In the genomic region with DNA sequence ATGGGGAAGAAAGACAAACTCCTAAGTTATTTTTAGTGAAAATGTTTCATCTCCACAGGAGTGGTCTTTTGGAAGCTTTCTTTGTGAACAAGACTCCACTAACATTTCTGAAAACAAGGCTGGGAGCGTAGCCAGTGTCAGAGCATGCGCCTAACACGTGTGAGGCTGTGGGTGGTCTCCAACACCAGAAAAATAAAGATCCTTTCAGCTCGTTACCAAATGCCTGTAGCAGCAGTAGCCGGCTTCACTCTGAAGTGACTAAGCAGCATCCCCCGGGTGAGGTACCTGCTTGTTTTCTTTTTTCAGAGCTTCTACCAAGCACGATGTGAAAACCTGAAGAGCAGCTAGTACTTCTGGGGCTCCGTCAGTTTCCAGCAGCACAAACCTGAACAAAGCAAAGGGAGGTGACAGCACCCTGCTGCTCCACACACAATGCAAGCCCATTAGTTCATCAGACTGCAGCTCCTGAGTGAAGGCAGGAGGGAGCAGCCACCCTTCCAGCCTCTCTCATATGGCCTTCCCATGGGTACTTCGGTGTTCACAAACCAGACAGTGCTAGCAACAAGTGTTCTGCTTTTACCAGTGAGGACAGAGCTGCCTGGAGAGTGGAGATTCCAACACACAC, we compare ENCODE assay signal across 10 mouse cellular contexts.
DNase-seq lines count a peak whose midpoint lies in the region; ATAC-seq lines count a peak whose summit lies in the region.
"Had no signal": no experiment of that assay in that cellular context is flagged by ENCODE, and none has a peak within 500 bp of the region (broad histone marks: within the 10 kb centered on the region; RNA-seq: fewer than 3 reads in every experiment).

No protein-coding gene starts in this region.

- H3K4me3 ChIP-seq in hindbrain, embryonic 10.5 days = no peak overlapping the region
- H3K4me3 ChIP-seq in hindbrain, embryonic 13.5 days = no peak overlapping the region
- no peak overlapping the region for H3K4me3 ChIP-seq in embryonic facial prominence, embryonic 10.5 days
- no peak overlapping the region for H3K4me3 ChIP-seq in intestine, embryonic 15.5 days (replicated peaks)
- H3K4me3 ChIP-seq in liver, embryonic 12.5 days = no peak overlapping the region
- H3K4me3 ChIP-seq: erythroblast, embryonic 14.5 days had no signal

- H3K4me1 ChIP-seq in hindbrain, embryonic 10.5 days (replicated peaks) = peaks cover 26% of the 10 kb centered on the region
- peaks cover 9% of the 10 kb centered on the region for H3K4me1 ChIP-seq in hindbrain, embryonic 13.5 days (replicated peaks)
- peaks cover 48% of the 10 kb centered on the region for H3K4me1 ChIP-seq in embryonic facial prominence, embryonic 10.5 days
- peaks cover 10% of the 10 kb centered on the region for H3K4me1 ChIP-seq in intestine, embryonic 15.5 days (replicated peaks)
- H3K4me1 ChIP-seq in liver, embryonic 12.5 days = peaks cover 9% of the 10 kb centered on the region

- no peak overlapping the region for H3K27ac ChIP-seq in hindbrain, embryonic 10.5 days
- no peak overlapping the region for H3K27ac ChIP-seq in hindbrain, embryonic 13.5 days
- peak overlapping the region; percentile 62 for H3K27ac ChIP-seq in embryonic facial prominence, embryonic 10.5 days (replicated peaks)
- peak overlapping the region; percentile 19; the same call in 1 of the 2 replicates for H3K27ac ChIP-seq in intestine, embryonic 15.5 days
- H3K27ac ChIP-seq in liver, embryonic 12.5 days = no peak overlapping the region

- no peak for ATAC-seq in hindbrain, embryonic 13.5 days (ENCODE audit: low FRiP score)
- 0 out of 2 replicates have a peak, but pooled peaks have one; percentile 31 for ATAC-seq in intestine, embryonic 15.5 days
- no peak for ATAC-seq in activated CD4-positive, CD25-positive, alpha-beta regulatory T cell, adult 4 months
- ATAC-seq in liver, embryonic 12.5 days = no peak

- H3K27me3 ChIP-seq in hindbrain, embryonic 10.5 days (ENCODE audit: insufficient read depth, poor library complexity, severe bottlenecking) = no peaks in the 10 kb centered on the region
- peaks cover 2% of the 10 kb centered on the region; the same call in 1 of the 2 replicates for H3K27me3 ChIP-seq in hindbrain, embryonic 13.5 days
- H3K27me3 ChIP-seq in embryonic facial prominence, embryonic 10.5 days (replicated peaks; ENCODE audit: low read depth, poor library complexity, severe bottlenecking) = no peaks in the 10 kb centered on the region
- H3K27me3 ChIP-seq in intestine, embryonic 15.5 days (replicated peaks) = no peaks in the 10 kb centered on the region
- H3K27me3 ChIP-seq in liver, embryonic 12.5 days (replicated peaks) = no peaks in the 10 kb centered on the region
- H3K27me3 ChIP-seq: CH12.LX had no signal

- no peaks in the 10 kb centered on the region for H3K9me3 ChIP-seq in hindbrain, embryonic 10.5 days
- H3K9me3 ChIP-seq in hindbrain, embryonic 13.5 days = no peaks in the 10 kb centered on the region
- H3K9me3 ChIP-seq in embryonic facial prominence, embryonic 10.5 days = no peaks in the 10 kb centered on the region
- H3K9me3 ChIP-seq in intestine, embryonic 15.5 days = no peaks in the 10 kb centered on the region
- H3K9me3 ChIP-seq in liver, embryonic 12.5 days (replicated peaks) = no peaks in the 10 kb centered on the region

- H3K9ac ChIP-seq in hindbrain, embryonic 13.5 days = no peak overlapping the region
- no peak overlapping the region for H3K9ac ChIP-seq in intestine, embryonic 15.5 days
- H3K9ac ChIP-seq in liver, embryonic 12.5 days = no peak overlapping the region

- H3K36me3 ChIP-seq in hindbrain, embryonic 10.5 days = no peaks in the 10 kb centered on the region
- no peaks in the 10 kb centered on the region for H3K36me3 ChIP-seq in hindbrain, embryonic 13.5 days
- no peaks in the 10 kb centered on the region for H3K36me3 ChIP-seq in embryonic facial prominence, embryonic 10.5 days (replicated peaks)
- H3K36me3 ChIP-seq in intestine, embryonic 15.5 days = no peaks in the 10 kb centered on the region
- peaks cover 9% of the 10 kb centered on the region; the same call in 1 of the 2 replicates for H3K36me3 ChIP-seq in liver, embryonic 12.5 days

- WGBS in hindbrain, embryonic 10.5 days = 16% methylated on average over 9 of the region's 9 CpGs
- WGBS in hindbrain, embryonic 13.5 days = 14% methylated on average over 9 of the region's 9 CpGs
- WGBS in embryonic facial prominence, embryonic 10.5 days = 28% methylated on average over 9 of the region's 9 CpGs
- WGBS in intestine, embryonic 15.5 days = 43% methylated on average over 9 of the region's 9 CpGs
- 67% methylated on average over 9 of the region's 9 CpGs for WGBS in liver, embryonic 12.5 days (ENCODE audit: insufficient replicate concordance)

- peak; percentile 29 for DNase-seq in hindbrain, embryonic 10.5 days (ENCODE audit: low spot score)
- DNase-seq in embryonic facial prominence, embryonic 10.5 days (ENCODE audit: low spot score) = peak; percentile 36
- DNase-seq in right cerebral cortex, adult 18-20 months = peak; percentile 56
- DNase-seq in cerebellum, postnatal 14 days = no peak

- H3K4me2 ChIP-seq in hindbrain, embryonic 13.5 days = no peak overlapping the region
- no peak overlapping the region for H3K4me2 ChIP-seq in intestine, embryonic 15.5 days (replicated peaks)
- no peak overlapping the region for H3K4me2 ChIP-seq in liver, embryonic 12.5 days

Comparison
In these comparisons a context has a peak if more than half of its experiments do, and no peak if none do; other contexts are left out.
1. DNase-seq: peak in hindbrain, embryonic 10.5 days (single experiment), embryonic facial prominence, embryonic 10.5 days (single experiment) and right cerebral cortex, adult 18-20 months (single experiment); none in cerebellum, postnatal 14 days (0 of 2).
2. H3K27ac ChIP-seq: peak in embryonic facial prominence, embryonic 10.5 days (single experiment) and intestine, embryonic 15.5 days (single experiment); none in hindbrain, embryonic 10.5 days (single experiment), hindbrain, embryonic 13.5 days (single experiment) and liver, embryonic 12.5 days (single experiment).